Mouse (Mus musculus): Measurements from ENCODE around the gene Dnah5. TPM values are rescaled to one million over a fixed set of nuclear protein-coding genes. Genes with fewer than 3 reads are reported as not detected.
"Not testable (repeated sequence)": the region's sequence is repeated elsewhere in the genome, so short reads cannot be mapped to it uniquely, and the experiment has no call there.

Gene Dnah5
- polyA plus RNA-seq, 1 experiment: 0.19 TPM

DNA sequence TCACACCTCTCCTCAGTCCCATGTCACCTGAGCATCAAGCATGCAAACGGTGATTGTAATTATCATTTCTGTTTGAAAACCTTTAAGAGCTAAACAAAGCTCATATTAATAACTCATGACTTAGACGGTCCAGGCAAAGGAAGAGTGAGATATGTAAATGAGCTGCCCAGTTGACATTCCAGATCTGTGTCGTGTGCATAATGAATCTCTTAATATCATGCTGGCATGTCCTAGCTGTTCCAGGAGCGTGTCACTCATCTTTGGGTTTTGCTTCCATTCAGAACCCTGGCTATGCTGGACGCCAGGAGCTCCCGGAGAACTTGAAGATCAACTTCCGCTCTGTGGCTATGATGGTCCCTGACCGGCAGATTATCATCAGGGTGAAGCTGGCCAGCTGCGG, 123.9 kb downstream of the Dnah5 start:
- TF ChIP-seq CTCF (IDR thresholded peaks at IDR 0.05; ENCODE audit: control insufficient read depth, insufficient read depth, insufficient replicate concordance, low read depth, low read length) (no peak), POLR2A (IDR thresholded peaks at IDR 0.05; ENCODE audit: control insufficient read depth, low read depth, low read length) (no peak)
- Histone ChIP-seq H3K4me1 (ENCODE audit: control insufficient read depth, insufficient read depth, low read length) (no peaks in the 10 kb centered on the region), H3K27ac (ENCODE audit: control insufficient read depth, insufficient read depth, low read depth, low read length) (no peak overlapping the region), H3K27me3 (ENCODE audit: control insufficient read depth, insufficient read depth, low read length) (no peaks in the 10 kb centered on the region), H3K36me3 (ENCODE audit: control insufficient read depth, insufficient read depth, low read length) (no peaks in the 10 kb centered on the region), H3K4me3 (ENCODE audit: control insufficient read depth, low read depth, low read length) (no peak overlapping the region)

DNA sequence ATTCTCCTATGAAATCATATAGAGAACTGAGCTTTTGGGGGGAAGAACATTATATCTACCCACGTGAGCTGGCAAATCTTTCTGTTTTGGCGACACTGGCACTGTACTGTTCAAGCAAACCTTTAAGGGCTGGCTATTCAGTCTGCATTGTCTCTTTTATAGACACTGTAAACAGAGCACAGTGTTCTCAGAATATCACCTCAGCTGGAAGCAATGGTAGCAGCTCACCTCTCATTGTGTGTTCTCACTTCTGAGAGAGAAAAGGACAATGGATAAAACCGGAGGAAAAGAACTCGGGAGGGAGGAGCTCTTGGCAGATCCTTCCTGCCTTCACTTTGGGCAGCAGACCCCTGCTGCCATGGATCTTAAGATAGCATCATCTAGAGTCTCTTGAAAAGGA, 137.6 kb downstream of the Dnah5 start:
- Histone ChIP-seq H3K4me3 (ENCODE audit: control insufficient read depth, low read depth, low read length) (no peak overlapping the region), H3K4me1 (ENCODE audit: control insufficient read depth, insufficient read depth, low read length) (no peaks in the 10 kb centered on the region), H3K36me3 (ENCODE audit: control insufficient read depth, insufficient read depth, low read length) (no peaks in the 10 kb centered on the region), H3K27ac (ENCODE audit: control insufficient read depth, insufficient read depth, low read depth, low read length) (no peak overlapping the region), H3K27me3 (ENCODE audit: control insufficient read depth, insufficient read depth, low read length) (no peaks in the 10 kb centered on the region)
- TF ChIP-seq CTCF (IDR thresholded peaks at IDR 0.05; ENCODE audit: control insufficient read depth, insufficient read depth, insufficient replicate concordance, low read depth, low read length) (no peak), POLR2A (IDR thresholded peaks at IDR 0.05; ENCODE audit: control insufficient read depth, low read depth, low read length) (no peak)

DNA sequence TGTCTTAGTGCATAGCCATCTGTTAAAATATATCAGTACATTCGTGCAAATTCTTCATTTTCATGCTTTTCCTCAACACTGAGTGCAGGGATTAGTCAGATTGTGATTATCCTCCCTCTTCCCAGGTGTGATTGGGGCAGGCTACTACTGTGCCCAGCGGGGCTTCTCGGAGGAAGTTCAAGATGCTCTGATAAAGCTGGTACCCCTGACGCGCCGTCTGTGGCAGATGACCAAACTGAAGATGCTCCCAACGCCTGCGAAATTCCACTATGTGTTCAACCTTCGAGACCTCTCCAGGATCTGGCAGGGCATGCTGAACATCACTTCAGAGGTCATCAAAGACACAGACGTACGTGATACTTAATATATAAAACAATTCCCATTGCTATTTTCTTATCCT, 164.0 kb downstream of the Dnah5 start:
- no peaks in the 10 kb centered on the region for H3K36me3 ChIP-seq (ENCODE audit: control insufficient read depth, insufficient read depth, low read length)
- TF ChIP-seq CTCF (IDR thresholded peaks at IDR 0.05; ENCODE audit: control insufficient read depth, insufficient read depth, insufficient replicate concordance, low read depth, low read length) (no peak), POLR2A (IDR thresholded peaks at IDR 0.05; ENCODE audit: control insufficient read depth, low read depth, low read length) (no peak)
- no peaks in the 10 kb centered on the region for H3K27me3 ChIP-seq (ENCODE audit: control insufficient read depth, insufficient read depth, low read length)

DNA sequence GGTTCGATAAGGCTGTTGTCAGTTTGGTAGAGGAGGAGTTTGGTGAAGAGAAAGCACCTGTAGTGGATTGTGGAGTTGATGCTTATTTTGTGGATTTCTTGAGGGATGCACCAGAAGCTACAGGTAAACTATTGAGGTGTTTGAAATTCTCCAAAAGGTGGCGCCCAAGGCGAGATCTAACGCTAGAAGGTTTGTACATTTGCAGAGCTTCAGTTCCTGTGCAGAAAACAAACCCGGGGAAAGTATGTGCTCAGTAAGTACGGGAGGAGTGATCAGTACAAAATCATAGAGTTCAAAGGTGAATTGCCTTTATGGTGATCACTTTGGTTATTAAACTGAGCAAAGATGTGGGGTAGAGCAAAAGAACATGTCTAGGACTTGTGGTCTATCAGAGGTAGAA, 166.9 kb downstream of the Dnah5 start:
- Histone ChIP-seq H3K27me3 (ENCODE audit: control insufficient read depth, insufficient read depth, low read length) (no peaks in the 10 kb centered on the region), H3K36me3 (ENCODE audit: control insufficient read depth, insufficient read depth, low read length) (no peaks in the 10 kb centered on the region), H3K4me1 (ENCODE audit: control insufficient read depth, insufficient read depth, low read length) (no peaks in the 10 kb centered on the region), H3K4me3 (ENCODE audit: control insufficient read depth, low read depth, low read length) (no peak overlapping the region), H3K27ac (ENCODE audit: control insufficient read depth, insufficient read depth, low read depth, low read length) (no peak overlapping the region)
- TF ChIP-seq CTCF (IDR thresholded peaks at IDR 0.05; ENCODE audit: control insufficient read depth, insufficient read depth, insufficient replicate concordance, low read depth, low read length) (no peak), POLR2A (IDR thresholded peaks at IDR 0.05; ENCODE audit: control insufficient read depth, low read depth, low read length) (no peak)

More for the DNA sequence above, 164.0 kb downstream of the Dnah5 start:
- H3K27ac ChIP-seq (ENCODE audit: control insufficient read depth, insufficient read depth, low read depth, low read length): no peak overlapping the region
- H3K4me1 ChIP-seq (ENCODE audit: control insufficient read depth, insufficient read depth, low read length): no peaks in the 10 kb centered on the region
- H3K4me3 ChIP-seq (ENCODE audit: control insufficient read depth, low read depth, low read length): no peak overlapping the region

DNA sequence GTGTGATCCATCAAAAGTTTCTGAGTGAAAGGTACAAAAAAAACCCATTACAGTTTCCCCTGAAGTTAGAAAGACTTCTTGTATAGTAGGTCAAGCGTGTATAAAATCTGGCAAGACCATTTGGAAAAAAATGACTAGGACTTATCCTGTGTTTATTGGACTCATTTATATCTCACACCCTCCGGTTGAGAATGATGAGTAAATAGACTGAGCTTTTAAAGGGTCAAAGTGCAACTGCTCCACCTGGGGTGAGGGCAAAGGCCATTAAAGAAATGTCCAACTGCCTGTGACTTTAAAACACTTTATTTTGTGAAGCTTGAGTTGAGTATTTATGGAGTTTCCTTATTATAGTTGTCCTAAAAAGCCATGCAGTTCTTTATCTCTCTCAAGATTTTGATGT, 168.0 kb downstream of the Dnah5 start:
- Histone ChIP-seq H3K36me3 (ENCODE audit: control insufficient read depth, insufficient read depth, low read length) (no peaks in the 10 kb centered on the region), H3K27ac (ENCODE audit: control insufficient read depth, insufficient read depth, low read depth, low read length) (no peak overlapping the region), H3K4me3 (ENCODE audit: control insufficient read depth, low read depth, low read length) (no peak overlapping the region), H3K4me1 (ENCODE audit: control insufficient read depth, insufficient read depth, low read length) (no peaks in the 10 kb centered on the region), H3K27me3 (ENCODE audit: control insufficient read depth, insufficient read depth, low read length) (no peaks in the 10 kb centered on the region)
- TF ChIP-seq POLR2A (IDR thresholded peaks at IDR 0.05; ENCODE audit: control insufficient read depth, low read depth, low read length): no peak
- no peak for TF ChIP-seq CTCF (IDR thresholded peaks at IDR 0.05; ENCODE audit: control insufficient read depth, insufficient read depth, insufficient replicate concordance, low read depth, low read length)

DNA sequence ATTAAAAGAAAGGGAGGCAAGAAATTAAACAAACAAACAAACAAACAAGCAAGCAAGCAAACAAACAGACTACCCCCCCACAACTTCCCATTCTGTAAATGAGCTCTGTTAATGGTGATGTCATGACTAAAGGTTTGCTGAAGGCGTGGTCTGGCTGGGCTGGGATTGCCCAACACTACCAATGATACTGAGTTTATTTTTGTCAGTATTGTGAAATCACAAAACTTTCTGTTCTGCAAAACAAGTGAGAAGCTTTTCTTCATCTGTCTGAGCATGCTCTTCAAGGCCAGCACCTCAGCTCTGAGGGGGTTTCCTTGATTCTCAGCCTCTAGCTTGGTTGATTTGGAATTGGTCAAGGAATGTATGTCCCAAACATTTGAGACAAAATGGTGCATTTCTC, 170.8 kb downstream of the Dnah5 start:
- Histone ChIP-seq H3K4me3 (ENCODE audit: control insufficient read depth, low read depth, low read length) (no peak overlapping the region), H3K36me3 (ENCODE audit: control insufficient read depth, insufficient read depth, low read length) (no peaks in the 10 kb centered on the region), H3K4me1 (ENCODE audit: control insufficient read depth, insufficient read depth, low read length) (no peaks in the 10 kb centered on the region), H3K27ac (ENCODE audit: control insufficient read depth, insufficient read depth, low read depth, low read length) (no peak overlapping the region), H3K27me3 (ENCODE audit: control insufficient read depth, insufficient read depth, low read length) (no peaks in the 10 kb centered on the region)
- no peak for TF ChIP-seq POLR2A (IDR thresholded peaks at IDR 0.05; ENCODE audit: control insufficient read depth, low read depth, low read length)
- no peak for TF ChIP-seq CTCF (IDR thresholded peaks at IDR 0.05; ENCODE audit: control insufficient read depth, insufficient read depth, insufficient replicate concordance, low read depth, low read length)

DNA sequence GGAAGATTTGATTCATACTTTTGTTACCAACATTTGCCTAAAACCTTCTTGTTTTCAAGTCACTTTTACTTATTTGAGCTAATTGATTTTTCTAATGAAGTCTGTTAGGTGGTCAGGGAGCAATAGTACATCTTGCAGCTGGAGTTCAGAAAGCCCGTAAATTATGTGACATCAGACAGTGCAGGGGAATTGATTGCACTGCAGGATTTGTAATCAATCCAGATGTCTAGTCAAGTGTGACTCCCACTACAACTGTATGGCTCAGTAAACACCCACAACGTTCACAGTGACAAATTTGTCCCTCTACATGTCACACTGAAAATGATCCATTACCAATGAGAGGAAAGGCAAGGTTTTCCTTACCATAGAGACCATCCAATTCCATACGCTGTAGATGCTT, 177.4 kb downstream of the Dnah5 start:
- no peak for TF ChIP-seq CTCF (IDR thresholded peaks at IDR 0.05; ENCODE audit: control insufficient read depth, insufficient read depth, insufficient replicate concordance, low read depth, low read length)
- no peak for TF ChIP-seq POLR2A (IDR thresholded peaks at IDR 0.05; ENCODE audit: control insufficient read depth, low read depth, low read length)
- Histone ChIP-seq H3K27ac (ENCODE audit: control insufficient read depth, insufficient read depth, low read depth, low read length) (no peak overlapping the region), H3K27me3 (ENCODE audit: control insufficient read depth, insufficient read depth, low read length) (no peaks in the 10 kb centered on the region), H3K36me3 (ENCODE audit: control insufficient read depth, insufficient read depth, low read length) (no peaks in the 10 kb centered on the region), H3K4me1 (ENCODE audit: control insufficient read depth, insufficient read depth, low read length) (no peaks in the 10 kb centered on the region), H3K4me3 (ENCODE audit: control insufficient read depth, low read depth, low read length) (no peak overlapping the region)

DNA sequence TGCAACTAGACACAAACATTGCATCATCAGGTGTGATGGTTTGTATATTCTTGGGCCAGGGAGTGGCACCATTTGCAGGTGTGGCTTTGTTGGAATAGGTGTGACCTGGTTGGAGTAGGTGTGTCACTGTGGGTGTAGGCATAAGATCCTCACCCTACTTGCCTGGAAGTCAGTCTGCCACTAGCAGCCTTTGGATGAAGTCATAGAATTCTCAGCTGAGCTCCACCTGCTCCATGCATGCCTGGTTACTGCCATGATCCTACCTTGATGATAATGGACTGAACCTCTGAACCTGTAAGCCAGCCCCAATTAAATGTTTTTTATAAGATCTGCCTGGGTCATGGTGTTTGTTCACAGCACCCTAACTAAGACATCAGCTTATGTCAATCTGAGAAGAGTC, 190.2 kb downstream of the Dnah5 start:
- H3K4me3 ChIP-seq (ENCODE audit: control insufficient read depth, low read depth, low read length); H3K27me3 ChIP-seq (ENCODE audit: control insufficient read depth, insufficient read depth, low read length); H3K36me3 ChIP-seq (ENCODE audit: control insufficient read depth, insufficient read depth, low read length); H3K27ac ChIP-seq (ENCODE audit: control insufficient read depth, insufficient read depth, low read depth, low read length); H3K4me1 ChIP-seq (ENCODE audit: control insufficient read depth, insufficient read depth, low read length): not testable (repeated sequence)

Measured in testis, adult 2 months (tissue).